Mouse (Mus musculus) ES-Bruce4 (cell line): ENCODE measurements around the gene Zbtb45.

Source experiments
- CTCF ChIP-seq: IDR thresholded peaks from one replicate; pipeline ENCODE4 v1.8.1; 2011; ENCODE audit warnings: low read depth, low read length
- EP300 ChIP-seq: IDR thresholded peaks from 2 replicates; pipeline ENCODE4 v1.6.1; 2011; ENCODE audit warnings: low read depth, low read length; ENCODE audit not compliant: insufficient read depth
- POLR2A ChIP-seq: IDR thresholded peaks from one replicate; pipeline ENCODE4 v1.8.1; 2011; ENCODE audit warnings: low read length; ENCODE audit not compliant: insufficient read depth

GRCm38 (mm10) chr7:12961511-12962141 is 48.2 kb downstream of the Zbtb45 start:
- TF ChIP-seq CTCF, result no peak
- no peak for TF ChIP-seq EP300
- TF ChIP-seq POLR2A, result no peak
